Mouse (Mus musculus): ENCODE measurements around the gene Glud1. TPM values are rescaled to one million over a fixed set of nuclear protein-coding genes. Genes with fewer than 3 reads are reported as not detected.

Gene Glud1
- total and polyA plus RNA-seq, 2 experiments from 2014 or later = 114 to 192 TPM

GRCm38 (mm10) chr14:34365147-34365507 lies 54.6 kb downstream of the Glud1 start:
- 87% methylated on average over 2 of the region's 2 CpGs for WGBS
- Histone ChIP-seq H3K9me3 (ENCODE audit: low read length) (no peaks in the 10 kb centered on the region), H3K4me3 (ENCODE audit: low read depth, low read length) (no peak overlapping the region), H3K27me3 (ENCODE audit: insufficient read depth, low read length) (no peaks in the 10 kb centered on the region), H3K4me1 (ENCODE audit: insufficient read depth, low read length) (peaks cover 5% of the 10 kb centered on the region), H3K4me2 (ENCODE audit: low read depth, low read length, poor library complexity, severe bottlenecking) (no peak overlapping the region), H3K27ac (ENCODE audit: low read depth, low read length) (no peak overlapping the region), H3K36me3 (ENCODE audit: insufficient read depth, low read length) (no peaks in the 10 kb centered on the region), H3K9ac (replicated peaks; ENCODE audit: low read length, poor library complexity, severe bottlenecking) (no peak overlapping the region)
- no peak for TF ChIP-seq CTCF (IDR thresholded peaks at IDR 0.05)
- ATAC-seq (ENCODE audit: low FRiP score) = no peak
- DNase-seq (ENCODE audit: low spot score) = no peak

GRCm38 (mm10) chr14:34370203-34370602 lies 59.7 kb downstream of the Glud1 start:
- no peaks in the 10 kb centered on the region for H3K36me3 ChIP-seq (ENCODE audit: insufficient read depth, low read length)
- no peak overlapping the region for H3K27ac ChIP-seq (ENCODE audit: low read depth, low read length)
- 55% methylated on average over 3 of the region's 3 CpGs for WGBS
- H3K9me3 ChIP-seq (ENCODE audit: low read length) = no peaks in the 10 kb centered on the region
- no peak overlapping the region for H3K9ac ChIP-seq (replicated peaks; ENCODE audit: low read length, poor library complexity, severe bottlenecking)
- ATAC-seq (ENCODE audit: low FRiP score) = no peak
- no peak overlapping the region for H3K4me2 ChIP-seq (ENCODE audit: low read depth, low read length, poor library complexity, severe bottlenecking)
- DNase-seq (ENCODE audit: low spot score) = no peak
- no peaks in the 10 kb centered on the region for H3K27me3 ChIP-seq (ENCODE audit: insufficient read depth, low read length)
- peak; percentile 24; the same call in 1 of the 2 replicates for TF ChIP-seq CTCF (IDR thresholded peaks at IDR 0.05)
- H3K4me1 ChIP-seq (ENCODE audit: insufficient read depth, low read length) = no peaks in the 10 kb centered on the region
- H3K4me3 ChIP-seq (ENCODE audit: low read depth, low read length) = no peak overlapping the region

GRCm38 (mm10) chr14:34370921-34371320 lies 60.4 kb downstream of the Glud1 start:
- no peaks in the 10 kb centered on the region for H3K4me1 ChIP-seq (ENCODE audit: insufficient read depth, low read length)
- 93% methylated on average over 3 of the region's 3 CpGs for WGBS
- H3K27ac ChIP-seq (ENCODE audit: low read depth, low read length) = no peak overlapping the region
- H3K9ac ChIP-seq (replicated peaks; ENCODE audit: low read length, poor library complexity, severe bottlenecking) = no peak overlapping the region
- H3K27me3 ChIP-seq (ENCODE audit: insufficient read depth, low read length) = no peaks in the 10 kb centered on the region
- H3K36me3 ChIP-seq (ENCODE audit: insufficient read depth, low read length) = no peaks in the 10 kb centered on the region
- ATAC-seq (ENCODE audit: low FRiP score) = no peak
- no peaks in the 10 kb centered on the region for H3K9me3 ChIP-seq (ENCODE audit: low read length)
- TF ChIP-seq CTCF (IDR thresholded peaks at IDR 0.05) = no peak
- H3K4me3 ChIP-seq (ENCODE audit: low read depth, low read length) = no peak overlapping the region
- H3K4me2 ChIP-seq (ENCODE audit: low read depth, low read length, poor library complexity, severe bottlenecking) = no peak overlapping the region
- DNase-seq (ENCODE audit: low spot score) = no peak

- no peak for DNase-seq (ENCODE audit: low spot score)
- no peak for ATAC-seq (ENCODE audit: low FRiP score)
- H3K36me3 ChIP-seq (ENCODE audit: insufficient read depth, low read length) = no peaks in the 10 kb centered on the region
- no peaks in the 10 kb centered on the region for H3K27me3 ChIP-seq (ENCODE audit: insufficient read depth, low read length)
- no peak overlapping the region for H3K4me2 ChIP-seq (ENCODE audit: low read depth, low read length, poor library complexity, severe bottlenecking)
- WGBS = 80% methylated on average over 2 of the region's 2 CpGs
- no peak for TF ChIP-seq CTCF (IDR thresholded peaks at IDR 0.05)
- H3K9me3 ChIP-seq (ENCODE audit: low read length) = no peaks in the 10 kb centered on the region
- H3K9ac ChIP-seq (replicated peaks; ENCODE audit: low read length, poor library complexity, severe bottlenecking) = no peak overlapping the region
- H3K4me1 ChIP-seq (ENCODE audit: insufficient read depth, low read length) = no peaks in the 10 kb centered on the region
- no peak overlapping the region for H3K4me3 ChIP-seq (ENCODE audit: low read depth, low read length)
- H3K27ac ChIP-seq (ENCODE audit: low read depth, low read length) = no peak overlapping the region
These were observed 61.2 kb downstream of the Glud1 start for GRCm38 (mm10) chr14:34371763-34372162.

- Histone ChIP-seq H3K4me3 (ENCODE audit: low read depth, low read length) (no peak overlapping the region), H3K9ac (replicated peaks; ENCODE audit: low read length, poor library complexity, severe bottlenecking) (no peak overlapping the region), H3K9me3 (ENCODE audit: low read length) (no peaks in the 10 kb centered on the region), H3K4me1 (ENCODE audit: insufficient read depth, low read length) (no peaks in the 10 kb centered on the region), H3K36me3 (ENCODE audit: insufficient read depth, low read length) (no peaks in the 10 kb centered on the region), H3K27me3 (ENCODE audit: insufficient read depth, low read length) (no peaks in the 10 kb centered on the region), H3K27ac (ENCODE audit: low read depth, low read length) (no peak overlapping the region), H3K4me2 (ENCODE audit: low read depth, low read length, poor library complexity, severe bottlenecking) (no peak overlapping the region)
- 89% methylated on average over 6 of the region's 6 CpGs for WGBS
- TF ChIP-seq CTCF (IDR thresholded peaks at IDR 0.05) = peak; percentile 73
- DNase-seq (ENCODE audit: low spot score) = peak; percentile 26
- no peak for ATAC-seq (ENCODE audit: low FRiP score)
These were observed 62.1 kb downstream of the Glud1 start for GRCm38 (mm10) chr14:34372646-34373045.

GRCm38 (mm10) chr14:34373581-34373980 lies 63.1 kb downstream of the Glud1 start:
- no peak for TF ChIP-seq CTCF (IDR thresholded peaks at IDR 0.05)
- no peak overlapping the region for H3K9ac ChIP-seq (replicated peaks; ENCODE audit: low read length, poor library complexity, severe bottlenecking)
- no peaks in the 10 kb centered on the region for H3K4me1 ChIP-seq (ENCODE audit: insufficient read depth, low read length)
- no peak for ATAC-seq (ENCODE audit: low FRiP score)
- no peak overlapping the region for H3K4me2 ChIP-seq (ENCODE audit: low read depth, low read length, poor library complexity, severe bottlenecking)
- H3K4me3 ChIP-seq (ENCODE audit: low read depth, low read length) = no peak overlapping the region
- H3K27ac ChIP-seq (ENCODE audit: low read depth, low read length) = no peak overlapping the region
- no peaks in the 10 kb centered on the region for H3K36me3 ChIP-seq (ENCODE audit: insufficient read depth, low read length)
- 84% methylated on average over 6 of the region's 6 CpGs for WGBS
- no peaks in the 10 kb centered on the region for H3K27me3 ChIP-seq (ENCODE audit: insufficient read depth, low read length)
- H3K9me3 ChIP-seq (ENCODE audit: low read length) = no peaks in the 10 kb centered on the region
- DNase-seq (ENCODE audit: low spot score) = no peak
